In genomic region chr8:71495811-71496210, GRCm38 (mm10) we compare ENCODE assay signal across 11 mouse cellular contexts. TPM values are rescaled to one million over a fixed set of nuclear protein-coding genes. Genes with fewer than 3 reads are reported as not detected.
DNase-seq lines count a peak whose midpoint lies in the region; ATAC-seq and TF ChIP-seq lines count a peak whose summit lies in the region.
"Had no signal": no experiment of that assay in that cellular context is flagged by ENCODE, and none has a peak within 500 bp of the region (broad histone marks: within the 10 kb centered on the region; RNA-seq: fewer than 3 reads in every experiment).

No protein-coding gene starts in this region.

- H3K27me3 ChIP-seq in lung, embryonic 15.5 days: no peaks in the 10 kb centered on the region
- H3K27me3 ChIP-seq in hindbrain, postnatal 0 days (ENCODE audit: insufficient read depth, low read length): no peaks in the 10 kb centered on the region
- no peaks in the 10 kb centered on the region for H3K27me3 ChIP-seq in stomach, embryonic 14.5 days (ENCODE audit: control insufficient read depth, insufficient read depth, low read length)
- H3K27me3 ChIP-seq in midbrain, embryonic 14.5 days (ENCODE audit: control insufficient read depth, insufficient read depth, low read length): no peaks in the 10 kb centered on the region
- H3K27me3 ChIP-seq: hindbrain, embryonic 15.5 days had no signal

- H3K4me1 ChIP-seq in lung, embryonic 15.5 days: peaks cover 52% of the 10 kb centered on the region
- peaks cover 31% of the 10 kb centered on the region for H3K4me1 ChIP-seq in lung, adult 2 months (ENCODE audit: control insufficient read depth, insufficient read depth, low read length)
- no peaks in the 10 kb centered on the region for H3K4me1 ChIP-seq in hindbrain, postnatal 0 days (ENCODE audit: insufficient read depth, low read length)
- peaks cover 20% of the 10 kb centered on the region for H3K4me1 ChIP-seq in stomach, embryonic 14.5 days (ENCODE audit: control insufficient read depth, insufficient read depth, low read length)
- no peaks in the 10 kb centered on the region for H3K4me1 ChIP-seq in midbrain, embryonic 14.5 days (ENCODE audit: control insufficient read depth, insufficient read depth, low read length)

- no peak for ATAC-seq in cerebellum, adult (ENCODE audit: insufficient number of reproducible peaks, low FRiP score, low TSS enrichment)
- no peak for ATAC-seq in lung, embryonic 15.5 days (ENCODE audit: borderline replicate concordance, extremely low read depth, low FRiP score, low TSS enrichment)
- no peak for ATAC-seq in hindbrain, postnatal 0 days
- ATAC-seq in stomach, embryonic 14.5 days (ENCODE audit: insufficient number of reproducible peaks, insufficient read depth, low FRiP score, low read depth): no peak
- ATAC-seq in midbrain, embryonic 14.5 days (ENCODE audit: low FRiP score, low TSS enrichment): no peak

- no peak overlapping the region for H3K9ac ChIP-seq in lung, embryonic 15.5 days
- H3K9ac ChIP-seq in hindbrain, postnatal 0 days (replicated peaks; ENCODE audit: low read length): no peak overlapping the region
- no peak overlapping the region for H3K9ac ChIP-seq in stomach, embryonic 14.5 days (replicated peaks; ENCODE audit: low read depth, low read length)
- no peak overlapping the region for H3K9ac ChIP-seq in midbrain, embryonic 14.5 days (replicated peaks; ENCODE audit: low read length)
- H3K9ac ChIP-seq: hindbrain, embryonic 15.5 days had no signal

- WGBS in lung, embryonic 15.5 days: 71% methylated on average over 5 of the region's 5 CpGs
- WGBS in lung, adult 2 months: 50% methylated on average over 5 of the region's 5 CpGs
- WGBS in hindbrain, postnatal 0 days: 86% methylated on average over 5 of the region's 5 CpGs
- WGBS in stomach, embryonic 14.5 days: 88% methylated on average over 5 of the region's 5 CpGs
- 90% methylated on average over 5 of the region's 5 CpGs for WGBS in midbrain, embryonic 14.5 days

- peak overlapping the region; percentile 83 for H3K27ac ChIP-seq in lung, embryonic 15.5 days
- H3K27ac ChIP-seq in hindbrain, postnatal 0 days: peak overlapping the region; percentile 38
- H3K27ac ChIP-seq in stomach, embryonic 14.5 days (ENCODE audit: low read length): peak overlapping the region; percentile 30; the same call in 1 of the 2 replicates
- H3K27ac ChIP-seq in midbrain, embryonic 14.5 days (replicated peaks; ENCODE audit: low read depth, low read length): no peak overlapping the region
- H3K27ac ChIP-seq: hindbrain, embryonic 15.5 days had no signal

- H3K4me2 ChIP-seq in lung, embryonic 15.5 days: no peak overlapping the region
- H3K4me2 ChIP-seq in hindbrain, postnatal 0 days (ENCODE audit: low read depth, low read length): no peak overlapping the region
- H3K4me2 ChIP-seq in stomach, embryonic 14.5 days (replicated peaks; ENCODE audit: low read depth, low read length): no peak overlapping the region
- no peak overlapping the region for H3K4me2 ChIP-seq in midbrain, embryonic 14.5 days (ENCODE audit: low read length)

- no peak overlapping the region for H3K4me3 ChIP-seq in lung, embryonic 15.5 days
- H3K4me3 ChIP-seq in lung, adult 2 months (replicated peaks; ENCODE audit: extremely low read depth, low read depth, low read length): no peak overlapping the region
- no peak overlapping the region for H3K4me3 ChIP-seq in hindbrain, postnatal 0 days (ENCODE audit: low read length)
- no peak overlapping the region for H3K4me3 ChIP-seq in stomach, embryonic 14.5 days (ENCODE audit: low read depth, low read length)
- H3K4me3 ChIP-seq in midbrain, embryonic 14.5 days (replicated peaks; ENCODE audit: low read depth, low read length): no peak overlapping the region
- H3K4me3 ChIP-seq: hindbrain, embryonic 15.5 days had no signal

- TF ChIP-seq CTCF in lung, adult 2 months (IDR thresholded peaks at IDR 0.05; ENCODE audit: insufficient read depth, low read length): no peak
- no peak for TF ChIP-seq CTCF in hindbrain, postnatal 0 days (IDR thresholded peaks at IDR 0.05; ENCODE audit: low read depth)

- H3K36me3 ChIP-seq in lung, embryonic 15.5 days: peaks cover 23% of the 10 kb centered on the region
- H3K36me3 ChIP-seq in hindbrain, postnatal 0 days (ENCODE audit: insufficient read depth, low read length): peaks cover 19% of the 10 kb centered on the region; the same call in 1 of the 2 replicates
- H3K36me3 ChIP-seq in stomach, embryonic 14.5 days (ENCODE audit: control insufficient read depth, insufficient read depth, low read length): peaks cover 24% of the 10 kb centered on the region
- H3K36me3 ChIP-seq in midbrain, embryonic 14.5 days (ENCODE audit: control insufficient read depth, insufficient read depth, low read length): peaks cover 25% of the 10 kb centered on the region

- no peak for TF ChIP-seq POLR2A in lung, adult 2 months (IDR thresholded peaks at IDR 0.05; ENCODE audit: borderline replicate concordance, extremely low read depth, low read depth, low read length)

- DNase-seq in cerebellum, adult 8-10 months: peak; percentile 35
- no peak for DNase-seq in lung, adult 2 months
- no peak for DNase-seq in hindbrain, postnatal 0 days (ENCODE audit: low spot score)
- no peak for DNase-seq in gastrocnemius, postnatal 4 days (ENCODE audit: low spot score in 2 of 2)
- no peak for DNase-seq in midbrain, embryonic 14.5 days

- H3K9me3 ChIP-seq in lung, embryonic 15.5 days: no peaks in the 10 kb centered on the region
- H3K9me3 ChIP-seq in hindbrain, postnatal 0 days (ENCODE audit: low read length): no peaks in the 10 kb centered on the region
- H3K9me3 ChIP-seq in stomach, embryonic 14.5 days (ENCODE audit: control insufficient read depth, low read depth, low read length): no peaks in the 10 kb centered on the region
- no peaks in the 10 kb centered on the region for H3K9me3 ChIP-seq in midbrain, embryonic 14.5 days (ENCODE audit: control insufficient read depth, low read length)
- H3K9me3 ChIP-seq: hindbrain, embryonic 15.5 days had no signal

RNA-seq across cellular contexts. Expression of gene Gtpbp3, which starts 7.9 kb away (rescaled TPM):
- 16.3 and 19.1 TPM in 2 replicates for polyA plus RNA-seq in lung, embryonic 15.5 days (2015; fragmentation: Nextera tagmentation; extraction: Ambion mirVana)
- 26.0 and 30.4 TPM in 2 replicates for polyA plus RNA-seq in lung, adult 2 months (2012; rRNA removed)
- total RNA-seq in hindbrain, postnatal 0 days (2014; rRNA removed): 36.1 and 58.5 TPM in 2 replicates
- 12.1 and 15.5 TPM in 2 replicates for polyA plus RNA-seq in hindbrain, postnatal 0 days (2015; fragmentation: Nextera tagmentation; extraction: Ambion mirVana)
- polyA plus RNA-seq in stomach, embryonic 14.5 days (2014; fragmentation: Nextera tagmentation; extraction: Ambion mirVana): 7.1 and 7.2 TPM in 2 replicates
- 10 to 100 TPM; 17.8 to 19.1 TPM for total RNA-seq in gastrocnemius, postnatal 4 days (2021)
- polyA plus RNA-seq in midbrain, embryonic 14.5 days (2014; fragmentation: Nextera tagmentation; extraction: Ambion mirVana): 4.9 and 5.2 TPM in 2 replicates

RNA-seq across cellular contexts. Expression of gene Ano8, which starts 10.0 kb away (rescaled TPM):
- polyA plus RNA-seq in lung, embryonic 15.5 days (2015; fragmentation: Nextera tagmentation; extraction: Ambion mirVana): 1.6 and 1.9 TPM in 2 replicates
- 25.5 and 30.6 TPM in 2 replicates for polyA plus RNA-seq in lung, adult 2 months (2012; rRNA removed)
- total RNA-seq in hindbrain, postnatal 0 days (2014; rRNA removed): 78.6 and 80.5 TPM in 2 replicates
- 4.7 and 5.3 TPM in 2 replicates for polyA plus RNA-seq in hindbrain, postnatal 0 days (2015; fragmentation: Nextera tagmentation; extraction: Ambion mirVana)
- polyA plus RNA-seq in stomach, embryonic 14.5 days (2014; fragmentation: Nextera tagmentation; extraction: Ambion mirVana): 2.3 TPM in 2 replicates
- 10 to 100 TPM; 20.8 to 25.3 TPM for total RNA-seq in gastrocnemius, postnatal 4 days (2021)
- polyA plus RNA-seq in midbrain, embryonic 14.5 days (2014; fragmentation: Nextera tagmentation; extraction: Ambion mirVana): 7.7 and 9.4 TPM in 2 replicates

RNA-seq across cellular contexts. Expression of gene Plvap, which starts 15.7 kb away (rescaled TPM):
- 146 and 147 TPM in 2 replicates for polyA plus RNA-seq in lung, embryonic 15.5 days (2015; fragmentation: Nextera tagmentation; extraction: Ambion mirVana)
- polyA plus RNA-seq in lung, adult 2 months (2012; rRNA removed): 1,109 and 1,564 TPM in 2 replicates
- 8.0 and 8.3 TPM in 2 replicates for total RNA-seq in hindbrain, postnatal 0 days (2014; rRNA removed)
- 10.2 and 15.3 TPM in 2 replicates for polyA plus RNA-seq in hindbrain, postnatal 0 days (2015; fragmentation: Nextera tagmentation; extraction: Ambion mirVana)
- 67.1 and 67.5 TPM in 2 replicates for polyA plus RNA-seq in stomach, embryonic 14.5 days (2014; fragmentation: Nextera tagmentation; extraction: Ambion mirVana)
- 10 to 100 TPM; 15.9 to 16.6 TPM for total RNA-seq in gastrocnemius, postnatal 4 days (2021)
- polyA plus RNA-seq in midbrain, embryonic 14.5 days (2014; fragmentation: Nextera tagmentation; extraction: Ambion mirVana): 3.6 and 4.1 TPM in 2 replicates

RNA-seq across cellular contexts. Expression of gene Dda1, which starts 26.8 kb away (rescaled TPM):
- polyA plus RNA-seq in lung, embryonic 15.5 days (2015; fragmentation: Nextera tagmentation; extraction: Ambion mirVana): 104 TPM in 2 replicates
- 84.4 and 85.9 TPM in 2 replicates for polyA plus RNA-seq in lung, adult 2 months (2012; rRNA removed)
- total RNA-seq in hindbrain, postnatal 0 days (2014; rRNA removed): 191 and 195 TPM in 2 replicates
- polyA plus RNA-seq in hindbrain, postnatal 0 days (2015; fragmentation: Nextera tagmentation; extraction: Ambion mirVana): 241 and 246 TPM in 2 replicates
- polyA plus RNA-seq in stomach, embryonic 14.5 days (2014; fragmentation: Nextera tagmentation; extraction: Ambion mirVana): 94.8 and 98.9 TPM in 2 replicates
- 10 to 100 TPM; 40.3 to 44.2 TPM for total RNA-seq in gastrocnemius, postnatal 4 days (2021)
- 213 and 233 TPM in 2 replicates for polyA plus RNA-seq in midbrain, embryonic 14.5 days (2014; fragmentation: Nextera tagmentation; extraction: Ambion mirVana)

RNA-seq across cellular contexts. Expression of gene Ccdc194, which starts 29.7 kb away (rescaled TPM):
- polyA plus RNA-seq in lung, embryonic 15.5 days (2015; fragmentation: Nextera tagmentation; extraction: Ambion mirVana): 0.39 and 0.65 TPM in 2 replicates
- polyA plus RNA-seq in lung, adult 2 months (2012; rRNA removed): 0.42 and 0.49 TPM in 2 replicates
- 0.58 TPM in 1 of 2 replicates, not detected in the other for total RNA-seq in hindbrain, postnatal 0 days (2014; rRNA removed)
- 0.13 and 0.34 TPM in 2 replicates for polyA plus RNA-seq in hindbrain, postnatal 0 days (2015; fragmentation: Nextera tagmentation; extraction: Ambion mirVana)
- polyA plus RNA-seq in stomach, embryonic 14.5 days (2014; fragmentation: Nextera tagmentation; extraction: Ambion mirVana): 0.41 and 0.58 TPM in 2 replicates
- under 1 TPM; 0.47 to 0.83 TPM for total RNA-seq in gastrocnemius, postnatal 4 days (2021)
- polyA plus RNA-seq in midbrain, embryonic 14.5 days (2014; fragmentation: Nextera tagmentation; extraction: Ambion mirVana): not detected in 2 replicates
- total RNA-seq: adrenal gland, postnatal 36 days; left cerebral cortex, postnatal 4 days had no signal
